Mouse (Mus musculus) midbrain, embryonic 13.5 days (tissue): ENCODE measurements around the gene Ankrd13b. TPM values are rescaled to one million over a fixed set of nuclear protein-coding genes. Genes with fewer than 3 reads are reported as not detected.

Experiments
- ATAC-seq: fragments of 200-750 bp; cut with Nextera tagmentation; 2 replicates; pipeline ENCODE4 v1.8.0; 2017; ENCODE audit warnings: mild to moderate bottlenecking, moderate TSS enrichment, moderate library complexity
- H3K27ac ChIP-seq: fragments of 300-500 bp; sonication (generic); 2 replicates; pipeline ENCODE4 v1.5.1; 2015; ENCODE audit warnings: inconsistent platforms, mild to moderate bottlenecking, moderate library complexity
- H3K27me3 ChIP-seq: fragments of 300-500 bp; sonication (generic); 2 replicates; pipeline ENCODE4 v1.6.1; 2015; ENCODE audit warnings: mild to moderate bottlenecking, inconsistent platforms
- H3K36me3 ChIP-seq: fragments of 300-500 bp; sonication (generic); 2 replicates; pipeline ENCODE4 v1.6.1; 2015; ENCODE audit warnings: mild to moderate bottlenecking, inconsistent platforms
- H3K4me1 ChIP-seq: fragments of 300-500 bp; sonication (generic); replicated peaks from 2 replicates; pipeline ENCODE4 v1.6.1; 2015; ENCODE audit warnings: inconsistent platforms
- H3K4me2 ChIP-seq: fragments of 300-500 bp; sonication (generic); replicated peaks from 2 replicates; pipeline ENCODE4 v1.6.1; 2015; ENCODE audit warnings: moderate library complexity, mild to moderate bottlenecking, inconsistent platforms
- H3K4me3 ChIP-seq: fragments of 300-500 bp; sonication (generic); replicated peaks from 2 replicates; pipeline ENCODE4 v1.5.1; 2015; ENCODE audit warnings: mild to moderate bottlenecking, inconsistent platforms
- H3K9ac ChIP-seq: fragments of 300-500 bp; sonication (generic); replicated peaks from 2 replicates; pipeline ENCODE4 v1.6.1; 2015; ENCODE audit warnings: mild to moderate bottlenecking, inconsistent platforms
- H3K9me3 ChIP-seq: fragments of 300-500 bp; sonication (generic); 2 replicates; pipeline ENCODE4 v1.6.1; 2016; ENCODE audit warnings: mild to moderate bottlenecking, inconsistent platforms
- WGBS: fragments of 180-500 bp; shearing (Covaris S2); methylation state at CpG from one replicate; pipeline ENCODE4 v1.1.7; 2015; 5-methylcytosine and 5-hydroxymethylcytosine counted together
- polyA plus RNA-seq: library from polyadenylated mRNA; unstranded; fragments of >200 nt; fragmentation: Nextera tagmentation; extraction: Ambion mirVana; gene quantifications from 2 replicates; pipeline ENCODE4 v1.2.1, GENCODE M21; 2015

Gene Ankrd13b
- polyA plus RNA-seq, 1 experiment from 2014 or later, result 27.6 TPM

- peak; percentile 14; the same call in 1 of the 2 replicates for ATAC-seq
- H3K9ac ChIP-seq, result peak within 1 kb of the TSS; percentile 54
- H3K27ac ChIP-seq, result no peak within 1 kb of the TSS
- H3K36me3 ChIP-seq, result no peaks in the 10 kb centered on the region
- H3K4me1 ChIP-seq, result peaks cover 63% of the 10 kb centered on the region
- H3K4me3 ChIP-seq, result peak within 1 kb of the TSS; percentile 44
- H3K4me2 ChIP-seq, result peak within 1 kb of the TSS; percentile 70
- WGBS, result 7% methylated on average over 39 of the region's 39 CpGs
- no peaks in the 10 kb centered on the region for H3K9me3 ChIP-seq
- H3K27me3 ChIP-seq, result peaks cover 25% of the 10 kb centered on the region
Observed at GRCm38 (mm10) chr11:77515637-77516552, 26.4 kb upstream of the Ankrd13b start, which contains the start of gene Trp53i13. Gene Trp53i13, minus strand, starts transcription at chr11:77515980.

DNA sequence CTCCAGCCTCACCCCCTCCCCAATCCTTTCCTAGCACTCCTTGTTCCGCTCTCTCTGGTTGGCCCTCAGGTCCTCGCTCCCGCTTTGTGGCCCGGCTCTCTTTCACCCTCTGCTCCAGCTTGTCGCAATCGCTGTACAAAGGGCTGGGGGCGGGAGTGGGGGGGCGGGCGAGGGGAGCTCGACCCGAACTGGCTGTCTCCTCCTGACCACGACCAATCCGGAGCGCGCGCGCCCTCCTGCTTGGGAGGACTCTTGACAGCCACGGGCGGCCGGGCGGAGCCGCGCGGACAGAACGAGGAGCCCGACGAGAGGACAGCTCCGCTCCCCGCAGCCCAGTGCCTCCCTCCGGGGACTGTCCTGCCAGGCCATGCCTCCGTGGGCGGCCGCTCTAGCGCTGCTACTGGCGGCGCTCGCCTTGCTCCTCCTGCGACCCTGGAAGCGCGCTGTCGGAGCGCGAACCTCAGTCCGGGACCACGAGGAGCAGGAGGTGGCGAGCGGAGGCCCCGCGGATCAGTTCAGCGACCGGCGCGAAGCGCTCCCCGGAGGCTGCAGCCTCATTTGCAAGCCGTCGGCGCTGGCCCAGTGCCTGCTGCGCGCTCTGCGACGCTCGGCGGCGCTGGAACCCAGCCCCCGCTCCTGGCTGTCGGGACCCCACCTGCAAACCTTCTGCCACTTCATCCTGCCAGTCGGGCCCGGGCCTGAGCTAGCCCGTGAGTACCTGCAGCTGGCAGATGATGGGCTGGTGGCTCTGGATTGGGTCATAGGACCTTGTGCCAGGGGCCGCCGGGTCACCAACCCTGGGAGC, 25.6 kb upstream of the Ankrd13b start, which contains the start of gene Abhd15:
Gene Abhd15 (plus strand): TSS at position 290 of the 805 bp plus-strand sequence.
- Histone ChIP-seq H3K27me3 (peaks cover 25% of the 10 kb centered on the region), H3K9ac (peak within 1 kb of the TSS; percentile 54), H3K4me3 (peak within 1 kb of the TSS; percentile 44), H3K27ac (no peak within 1 kb of the TSS), H3K36me3 (no peaks in the 10 kb centered on the region), H3K4me2 (peak within 1 kb of the TSS; percentile 70), H3K4me1 (peaks cover 57% of the 10 kb centered on the region), H3K9me3 (no peaks in the 10 kb centered on the region)
- peak; percentile 68 for ATAC-seq
- under 1% methylated on average over 72 of the region's 72 CpGs for WGBS

GRCm38 (mm10) chr11:77514281-77514831, 24.9 kb upstream of the Ankrd13b start:
- Histone ChIP-seq H3K27ac (no peak overlapping the region), H3K9ac (peak overlapping the region; percentile 54), H3K4me1 (peaks cover 53% of the 10 kb centered on the region), H3K9me3 (no peaks in the 10 kb centered on the region), H3K36me3 (no peaks in the 10 kb centered on the region), H3K4me3 (peak overlapping the region; percentile 44), H3K4me2 (peak overlapping the region; percentile 70), H3K27me3 (peaks cover 25% of the 10 kb centered on the region)
- WGBS, result 5% methylated on average over 19 of the region's 19 CpGs
- ATAC-seq, result no peak

- Histone ChIP-seq H3K4me3 (peak overlapping the region; percentile 64), H3K36me3 (no peaks in the 10 kb centered on the region), H3K4me1 (peaks cover 49% of the 10 kb centered on the region), H3K4me2 (peak overlapping the region; percentile 96), H3K9ac (no peak overlapping the region), H3K27ac (no peak overlapping the region), H3K27me3 (peaks cover 25% of the 10 kb centered on the region), H3K9me3 (no peaks in the 10 kb centered on the region)
- no peak for ATAC-seq
- 9% methylated on average over 10 of the region's 10 CpGs for WGBS
Observed at GRCm38 (mm10) chr11:77513811-77514170, 24.3 kb upstream of the Ankrd13b start.

DNA sequence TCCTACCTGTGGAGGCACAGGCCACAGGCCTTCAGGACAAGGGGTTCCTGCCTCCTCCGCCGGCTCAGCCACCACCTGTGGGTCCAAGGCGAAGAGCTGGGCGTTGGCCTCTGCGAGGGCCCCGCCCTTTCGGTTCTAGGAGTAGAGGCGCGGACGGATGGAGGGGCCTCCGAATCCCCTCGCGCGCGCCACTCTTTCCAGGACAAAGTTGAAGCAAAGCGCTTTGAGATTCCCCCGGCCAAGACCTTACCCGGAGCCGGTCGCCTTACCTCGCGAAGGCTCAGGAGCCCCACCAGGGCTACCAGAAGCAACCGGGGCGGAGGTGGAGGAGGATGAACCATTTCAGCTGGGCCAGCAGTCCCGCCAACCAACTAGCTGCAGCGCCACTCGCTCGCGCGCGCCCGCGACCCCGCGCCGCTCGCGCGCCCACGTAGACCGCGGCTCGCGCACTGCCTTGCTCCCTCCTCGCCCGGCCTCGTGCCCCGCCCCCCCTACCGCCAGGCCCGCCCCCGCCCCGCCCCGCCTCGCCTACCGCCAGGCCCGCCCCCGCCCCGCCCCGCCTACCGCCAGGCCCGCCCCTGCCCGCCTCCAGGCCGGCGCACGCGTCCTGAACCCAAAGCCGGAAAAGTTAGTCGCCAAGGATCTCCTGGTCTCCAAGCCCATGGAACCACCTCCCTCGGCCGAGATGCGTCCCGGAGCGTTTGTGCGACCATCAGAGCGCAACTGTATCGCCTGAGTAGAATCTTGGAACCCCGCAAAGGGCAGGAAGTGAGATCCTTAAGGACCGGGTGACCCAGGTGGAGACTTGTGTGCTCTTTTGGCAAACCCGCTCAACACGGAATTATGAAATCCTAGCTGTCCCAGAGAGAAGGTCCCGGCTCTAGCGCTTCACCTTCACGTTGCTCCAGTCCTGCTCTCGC, 23.7 kb upstream of the Ankrd13b start:
- H3K36me3 ChIP-seq, result no peaks in the 10 kb centered on the region
- no peak overlapping the region for H3K27ac ChIP-seq
- H3K9ac ChIP-seq, result peak overlapping the region; percentile 69
- under 1% methylated on average over 52 of the region's 84 CpGs for WGBS
- H3K4me3 ChIP-seq, result peak overlapping the region; percentile 64
- H3K4me1 ChIP-seq, result peaks cover 54% of the 10 kb centered on the region
- peaks cover 25% of the 10 kb centered on the region for H3K27me3 ChIP-seq
- peak overlapping the region; percentile 96 for H3K4me2 ChIP-seq
- peak; percentile 53 for ATAC-seq
- no peaks in the 10 kb centered on the region for H3K9me3 ChIP-seq

- 79% methylated on average over 5 of the region's 5 CpGs for WGBS
- H3K9me3 ChIP-seq, result no peaks in the 10 kb centered on the region
- peaks cover 46% of the 10 kb centered on the region for H3K4me1 ChIP-seq
- no peak overlapping the region for H3K27ac ChIP-seq
- no peak overlapping the region for H3K9ac ChIP-seq
- H3K4me2 ChIP-seq, result no peak overlapping the region
- H3K36me3 ChIP-seq, result peaks cover 16% of the 10 kb centered on the region
- H3K4me3 ChIP-seq, result no peak overlapping the region
- peaks cover 20% of the 10 kb centered on the region for H3K27me3 ChIP-seq
- no peak for ATAC-seq
Observed at GRCm38 (mm10) chr11:77511336-77511735, 21.9 kb upstream of the Ankrd13b start.

- no peaks in the 10 kb centered on the region for H3K27me3 ChIP-seq
- no peaks in the 10 kb centered on the region for H3K9me3 ChIP-seq
- peaks cover 16% of the 10 kb centered on the region for H3K4me1 ChIP-seq
- peak; percentile 67 for ATAC-seq
- peak overlapping the region; percentile 60 for H3K9ac ChIP-seq
- peaks cover 46% of the 10 kb centered on the region for H3K36me3 ChIP-seq
- H3K27ac ChIP-seq, result no peak overlapping the region
- WGBS, result 24% methylated on average over 49 of the region's 49 CpGs
- peak overlapping the region; percentile 61 for H3K4me2 ChIP-seq
- peak overlapping the region; percentile 28 for H3K4me3 ChIP-seq
Observed at GRCm38 (mm10) chr11:77508068-77509021, 18.9 kb upstream of the Ankrd13b start.

GRCm38 (mm10) chr11:77507426-77507825, 17.9 kb upstream of the Ankrd13b start:
- H3K27ac ChIP-seq, result no peak overlapping the region
- ATAC-seq, result peak; percentile 10; the same call in 1 of the 2 replicates
- peaks cover 10% of the 10 kb centered on the region for H3K4me1 ChIP-seq
- H3K27me3 ChIP-seq, result no peaks in the 10 kb centered on the region
- H3K36me3 ChIP-seq, result peaks cover 55% of the 10 kb centered on the region
- 73% methylated on average over 4 of the region's 4 CpGs for WGBS
- no peaks in the 10 kb centered on the region for H3K9me3 ChIP-seq
- H3K9ac ChIP-seq, result no peak overlapping the region
- no peak overlapping the region for H3K4me3 ChIP-seq
- H3K4me2 ChIP-seq, result 0 out of 2 replicates have a peak overlapping the region, but pooled peaks have one; percentile 61

DNA sequence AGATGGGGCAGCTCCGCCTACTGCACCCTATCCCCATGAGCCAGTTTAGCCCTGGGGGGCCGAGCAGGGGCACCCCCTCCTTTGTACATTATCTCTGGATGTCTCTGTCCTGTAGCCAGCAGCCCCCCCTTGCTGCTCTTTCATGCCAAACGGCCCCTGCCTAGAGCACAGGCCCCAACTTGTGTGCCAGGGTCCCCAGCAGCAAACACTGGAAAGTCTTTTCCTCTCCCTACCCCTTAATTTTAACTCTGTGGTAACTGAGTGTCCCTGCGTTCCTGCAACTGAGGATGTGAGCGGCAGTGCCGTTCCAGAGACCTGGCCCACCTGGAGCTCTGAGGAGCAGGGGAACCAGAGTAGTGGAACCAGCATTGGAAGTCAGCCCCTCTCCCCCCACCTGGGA, 17.5 kb upstream of the Ankrd13b start:
- no peak for ATAC-seq
- no peak overlapping the region for H3K4me2 ChIP-seq
- H3K36me3 ChIP-seq, result peaks cover 55% of the 10 kb centered on the region
- no peak overlapping the region for H3K4me3 ChIP-seq
- no peak overlapping the region for H3K27ac ChIP-seq
- H3K9ac ChIP-seq, result no peak overlapping the region
- no peaks in the 10 kb centered on the region for H3K27me3 ChIP-seq
- H3K4me1 ChIP-seq, result peaks cover 7% of the 10 kb centered on the region
- H3K9me3 ChIP-seq, result no peaks in the 10 kb centered on the region
- 85% methylated on average over 6 of the region's 6 CpGs for WGBS

DNA sequence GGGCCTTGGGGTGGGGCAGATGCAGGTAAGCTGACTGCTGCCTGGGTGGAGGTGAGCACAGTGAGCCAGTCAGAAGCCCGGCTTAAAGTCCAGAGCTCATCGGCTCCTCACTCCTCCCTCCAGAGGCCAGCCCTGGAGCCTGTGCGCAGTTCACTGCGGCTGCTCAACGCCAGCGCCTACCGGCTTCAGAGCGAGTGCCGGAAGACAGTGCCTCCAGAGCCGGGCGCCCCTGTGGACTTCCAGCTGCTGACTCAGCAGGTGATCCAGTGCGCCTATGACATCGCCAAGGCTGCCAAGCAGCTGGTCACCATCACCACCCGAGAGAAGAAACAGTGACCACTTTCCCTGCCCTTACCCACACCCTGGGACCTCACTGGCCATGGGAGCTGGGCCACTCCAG, 16.8 kb upstream of the Ankrd13b start:
- Histone ChIP-seq H3K9ac (no peak overlapping the region), H3K36me3 (peaks cover 55% of the 10 kb centered on the region), H3K4me3 (no peak overlapping the region), H3K4me2 (no peak overlapping the region), H3K4me1 (peaks cover 7% of the 10 kb centered on the region), H3K27me3 (no peaks in the 10 kb centered on the region), H3K9me3 (no peaks in the 10 kb centered on the region), H3K27ac (no peak overlapping the region)
- WGBS, result 92% methylated on average over 14 of the region's 14 CpGs
- ATAC-seq, result no peak
